Mouse (Mus musculus) heart, embryonic 10.5 days (tissue): ENCODE measurements around the gene Hrnr. TPM values are rescaled to one million over a fixed set of nuclear protein-coding genes. Genes with fewer than 3 reads are reported as not detected.

ENCODE experiments used
- DNase-seq: peaks from one replicate; pipeline ENCODE4 v3.0.0-alpha.2; 2017; ENCODE audit warnings: low spot score
- H3K27ac ChIP-seq: fragments of 300-500 bp; sonication (generic); 2 replicates; pipeline ENCODE4 v1.5.1; 2016; ENCODE audit warnings: mild to moderate bottlenecking
- H3K27me3 ChIP-seq: fragments of 300-500 bp; sonication (generic); 2 replicates; pipeline ENCODE4 v1.6.1; 2016; ENCODE audit warnings: mild to moderate bottlenecking; ENCODE audit not compliant: poor library complexity, insufficient read depth, severe bottlenecking
- H3K36me3 ChIP-seq: fragments of 300-500 bp; sonication (generic); 2 replicates; pipeline ENCODE4 v1.6.1; 2016; ENCODE audit warnings: mild to moderate bottlenecking, moderate library complexity
- H3K4me1 ChIP-seq: fragments of 300-500 bp; sonication (generic); 2 replicates; pipeline ENCODE4 v1.6.1; 2016; ENCODE audit warnings: mild to moderate bottlenecking
- H3K4me3 ChIP-seq: fragments of 300-500 bp; sonication (generic); 2 replicates; pipeline ENCODE4 v1.5.1; 2016; ENCODE audit warnings: mild to moderate bottlenecking, moderate library complexity
- H3K9me3 ChIP-seq: fragments of 300-500 bp; sonication (generic); 2 replicates; pipeline ENCODE4 v1.6.1; 2016; ENCODE audit warnings: mild to moderate bottlenecking, moderate library complexity
- WGBS: fragments of 180-500 bp; shearing (Covaris S2); methylation state at CpG from one replicate; pipeline ENCODE4 v1.1.7; 2016; 5-methylcytosine and 5-hydroxymethylcytosine counted together
- polyA plus RNA-seq: library from polyadenylated mRNA; unstranded; fragments of >200 nt; fragmentation: Nextera tagmentation; extraction: Ambion mirVana; gene quantifications from 2 replicates; pipeline ENCODE4 v1.2.1, GENCODE M21; 2016

The Hrnr gene
- polyA plus RNA-seq, 1 experiment from 2014 or later = not detected

DNA sequence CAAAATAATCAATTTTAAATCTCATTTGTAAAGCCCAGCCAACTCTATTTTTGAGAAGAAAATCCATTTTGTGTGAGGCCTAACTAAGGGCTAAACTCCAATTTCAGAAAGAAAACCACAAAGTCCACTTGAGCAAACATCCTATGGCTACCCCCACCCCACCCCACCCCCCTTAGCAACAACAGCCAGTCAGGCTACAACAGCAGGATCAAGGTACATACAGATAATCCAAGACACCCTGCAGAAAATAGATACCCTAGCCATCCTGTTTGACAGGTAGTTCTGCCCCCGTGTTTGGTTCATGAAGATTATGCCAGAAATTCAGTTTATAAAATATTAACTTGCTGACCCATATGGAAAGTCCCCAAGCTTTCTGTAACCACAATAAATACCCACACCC lies 48.6 kb downstream of the Hrnr start:
- H3K4me1 ChIP-seq = peaks cover 3% of the 10 kb centered on the region; the same call in 1 of the 2 replicates
- 61% methylated on average over 1 of the region's 1 CpGs for WGBS
- DNase-seq = no peak
- no peak overlapping the region for H3K27ac ChIP-seq
- H3K36me3 ChIP-seq = no peaks in the 10 kb centered on the region
- H3K27me3 ChIP-seq = no peaks in the 10 kb centered on the region
- H3K4me3 ChIP-seq = no peak overlapping the region
- H3K9me3 ChIP-seq = no peaks in the 10 kb centered on the region

DNA sequence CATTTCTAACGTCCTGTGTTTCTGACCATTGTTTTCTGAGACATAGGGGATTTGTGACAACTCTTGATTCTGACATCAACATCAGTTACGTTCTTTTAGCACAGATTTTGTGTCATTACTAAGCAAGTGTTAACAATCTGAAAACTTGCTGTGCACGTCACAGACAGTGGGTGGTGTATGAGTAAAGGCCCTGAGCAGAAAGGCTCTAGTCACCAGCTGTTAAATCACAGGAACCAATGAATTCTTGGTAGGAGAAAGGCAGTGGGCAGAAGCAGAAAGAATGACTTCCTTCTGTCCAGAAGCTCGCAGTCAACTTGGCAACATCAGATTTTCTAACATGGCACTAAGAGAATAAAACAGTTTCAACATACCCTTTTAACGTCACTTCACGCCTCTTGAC lies 53.9 kb downstream of the Hrnr start:
- Histone ChIP-seq H3K36me3 (no peaks in the 10 kb centered on the region), H3K27ac (no peak overlapping the region), H3K4me1 (no peaks in the 10 kb centered on the region), H3K9me3 (no peaks in the 10 kb centered on the region), H3K27me3 (no peaks in the 10 kb centered on the region), H3K4me3 (no peak overlapping the region)
- DNase-seq = no peak
- WGBS = 69% methylated on average over 6 of the region's 6 CpGs

DNA sequence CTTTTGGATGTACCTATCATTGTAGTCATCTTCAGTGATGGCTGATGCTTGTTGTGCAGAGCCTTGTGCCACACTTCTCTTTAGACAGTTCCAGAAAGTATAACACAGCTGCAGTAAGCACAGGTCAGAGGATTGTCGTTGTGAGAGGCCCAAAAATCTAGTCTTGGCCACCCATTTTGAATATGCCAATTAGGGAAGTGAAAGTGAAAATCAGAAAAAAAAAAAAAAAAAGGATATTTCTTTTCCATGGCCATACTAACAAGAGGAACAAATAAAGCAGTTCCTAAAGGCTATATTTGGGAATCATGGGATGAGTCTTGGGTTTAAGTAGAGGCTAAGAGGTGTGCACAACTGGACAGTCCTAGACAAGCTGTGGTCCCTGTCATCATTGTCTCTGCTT lies 55.6 kb downstream of the Hrnr start:
- no peaks in the 10 kb centered on the region for H3K9me3 ChIP-seq
- H3K27ac ChIP-seq = no peak overlapping the region
- no peak overlapping the region for H3K4me3 ChIP-seq
- H3K27me3 ChIP-seq = no peaks in the 10 kb centered on the region
- 74% methylated on average over 1 of the region's 1 CpGs for WGBS
- H3K4me1 ChIP-seq = no peaks in the 10 kb centered on the region
- no peak for DNase-seq
- no peaks in the 10 kb centered on the region for H3K36me3 ChIP-seq

DNA sequence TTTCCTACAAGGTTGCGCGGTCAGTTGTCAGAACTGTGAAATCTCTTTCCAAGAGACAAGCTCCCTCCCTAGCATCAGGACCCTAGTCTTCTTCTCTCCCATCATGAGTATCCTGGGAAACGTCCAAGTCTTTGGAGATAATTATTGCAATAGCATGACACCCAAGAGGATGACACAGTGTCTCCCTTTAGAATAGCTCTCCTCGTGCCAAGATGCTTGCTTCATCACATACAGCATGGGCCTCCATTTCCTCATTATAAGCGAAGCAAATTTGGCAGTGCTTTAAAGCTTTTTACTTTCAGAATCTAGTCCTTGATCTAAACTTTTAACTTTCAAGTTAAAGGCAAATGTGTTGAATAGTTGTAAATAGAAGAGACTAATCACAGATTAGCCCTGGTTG lies 56.1 kb downstream of the Hrnr start:
- no peaks in the 10 kb centered on the region for H3K4me1 ChIP-seq
- H3K4me3 ChIP-seq = no peak overlapping the region
- H3K36me3 ChIP-seq = no peaks in the 10 kb centered on the region
- H3K9me3 ChIP-seq = no peaks in the 10 kb centered on the region
- H3K27ac ChIP-seq = no peak overlapping the region
- WGBS = 87% methylated on average over 5 of the region's 5 CpGs
- DNase-seq = no peak
- H3K27me3 ChIP-seq = no peaks in the 10 kb centered on the region

DNA sequence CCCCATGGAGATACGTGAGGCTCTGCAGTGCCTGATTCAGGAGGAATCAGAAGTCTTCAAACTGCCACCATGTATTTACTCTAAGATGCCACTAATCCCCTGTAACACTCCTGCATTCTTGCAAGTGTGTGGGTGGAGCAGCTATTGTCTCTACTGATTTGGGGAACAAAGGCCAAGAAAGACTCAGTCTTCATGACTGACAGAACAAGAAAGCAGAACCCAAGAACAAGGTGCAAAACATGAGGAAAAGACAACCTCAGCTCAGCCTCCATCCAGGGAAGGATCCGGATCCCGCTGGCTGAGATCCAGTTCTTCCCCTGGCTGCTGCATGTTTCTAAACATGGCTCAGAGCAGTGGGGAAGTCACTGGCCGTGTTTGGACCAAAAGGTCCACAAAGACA lies 58.6 kb downstream of the Hrnr start:
- 59% methylated on average over 4 of the region's 4 CpGs for WGBS
- DNase-seq = no peak
- Histone ChIP-seq H3K27ac (no peak overlapping the region), H3K27me3 (no peaks in the 10 kb centered on the region), H3K9me3 (no peaks in the 10 kb centered on the region), H3K4me3 (no peak overlapping the region), H3K36me3 (no peaks in the 10 kb centered on the region), H3K4me1 (no peaks in the 10 kb centered on the region)

Other genes with a start within 250 kb of the Hrnr start
- not detected in 2 replicates for gene Crnn, start 175.0 kb upstream of the Hrnr start, polyA plus RNA-seq
- not detected in 2 replicates for gene Flg2, start 122.5 kb upstream of the Hrnr start, polyA plus RNA-seq
- gene Flg, start 46.2 kb upstream of the Hrnr start, polyA plus RNA-seq = not detected in 2 replicates
- not detected in 2 replicates for gene Rptn, start 74.0 kb downstream of the Hrnr start, polyA plus RNA-seq
- gene Tchh, start 122.6 kb downstream of the Hrnr start, polyA plus RNA-seq = 0.20 and 0.38 TPM in 2 replicates
- gene Tchhl1, start 149.0 kb downstream of the Hrnr start, polyA plus RNA-seq = not detected in 2 replicates
- 430 and 549 TPM in 2 replicates for gene S100a11, start 200.7 kb downstream of the Hrnr start, polyA plus RNA-seq
- 192 and 203 TPM in 2 replicates for gene S100a10, start 235.3 kb downstream of the Hrnr start, polyA plus RNA-seq